Mouse (Mus musculus) adrenal gland, adult (tissue): ENCODE data around the gene Usp37.

Experiments used
- DNase-seq, 2 experiments: peaks; one replicate each; pipeline ENCODE4 v3.0.0; 2022 to 2023; ENCODE audit warnings: low spot score in 1 of 2; ENCODE audit not compliant: inconsistent age in 2 of 2

Usp37 gene

GRCm38 (mm10) chr1:74485792-74486191 lies 58.3 kb downstream of the Usp37 start:
- no peak for DNase-seq

GRCm38 (mm10) chr1:74460273-74460672 lies 83.8 kb downstream of the Usp37 start:
- DNase-seq = peak; percentile 46 to 82

- DNase-seq = peak; percentile 30 to 78
Measured at GRCm38 (mm10) chr1:74452611-74453045, 91.5 kb downstream of the Usp37 start.

GRCm38 (mm10) chr1:74444538-74444937 lies 99.5 kb downstream of the Usp37 start:
- DNase-seq = no peak

- DNase-seq = no peak
Measured at GRCm38 (mm10) chr1:74439166-74439876, 104.8 kb downstream of the Usp37 start.

- peak; percentile 89 to 94 for DNase-seq
Measured at GRCm38 (mm10) chr1:74437702-74438427, 106.2 kb downstream of the Usp37 start.

GRCm38 (mm10) chr1:74435563-74435962 lies 108.5 kb downstream of the Usp37 start:
- no peak for DNase-seq

- peak in 1 of 2 experiments; percentile 62 for DNase-seq
Measured at GRCm38 (mm10) chr1:74434596-74434995, 109.5 kb downstream of the Usp37 start.

GRCm38 (mm10) chr1:74433220-74433619 lies 110.9 kb downstream of the Usp37 start:
- no peak for DNase-seq

- DNase-seq = no peak
Measured at GRCm38 (mm10) chr1:74425845-74426244, 118.2 kb downstream of the Usp37 start.

- DNase-seq = no peak
Measured at GRCm38 (mm10) chr1:74423147-74423546, 120.9 kb downstream of the Usp37 start.

- peak in 1 of 2 experiments; percentile 54 for DNase-seq
Measured at GRCm38 (mm10) chr1:74419440-74419794, 124.7 kb downstream of the Usp37 start.

- peak; percentile 79 to 89 for DNase-seq
Measured at GRCm38 (mm10) chr1:74418747-74419439, 125.2 kb downstream of the Usp37 start.

GRCm38 (mm10) chr1:74415143-74415542 lies 128.9 kb downstream of the Usp37 start:
- peak; percentile 62 to 80 for DNase-seq

GRCm38 (mm10) chr1:74412711-74413110 lies 131.4 kb downstream of the Usp37 start:
- DNase-seq = no peak

GRCm38 (mm10) chr1:74411753-74412325 lies 132.2 kb downstream of the Usp37 start:
- peak; percentile 85 to 91 for DNase-seq

- no peak for DNase-seq
Measured at GRCm38 (mm10) chr1:74408589-74409504, 135.2 kb downstream of the Usp37 start, which contains the start of gene Vil1. Gene Vil1, plus strand, starts transcription at chr1:74409376.

- no peak for DNase-seq
Measured at GRCm38 (mm10) chr1:74404206-74404605, 139.9 kb downstream of the Usp37 start.

- no peak for DNase-seq
Measured at GRCm38 (mm10) chr1:74401015-74401702, 142.9 kb downstream of the Usp37 start.

GRCm38 (mm10) chr1:74400531-74400930 lies 143.6 kb downstream of the Usp37 start:
- no peak for DNase-seq
